Mouse (Mus musculus): ENCODE measurements around the gene Fam171a2. TPM values are rescaled to one million over a fixed set of nuclear protein-coding genes. Genes with fewer than 3 reads are reported as not detected.
"Not testable (repeated sequence)": the region's sequence is repeated elsewhere in the genome, so short reads cannot be mapped to it uniquely, and the experiment has no call there.

The Fam171a2 gene
- total RNA-seq, 2 experiments from 2014 or later = 5.8 to 6.1 TPM

DNA sequence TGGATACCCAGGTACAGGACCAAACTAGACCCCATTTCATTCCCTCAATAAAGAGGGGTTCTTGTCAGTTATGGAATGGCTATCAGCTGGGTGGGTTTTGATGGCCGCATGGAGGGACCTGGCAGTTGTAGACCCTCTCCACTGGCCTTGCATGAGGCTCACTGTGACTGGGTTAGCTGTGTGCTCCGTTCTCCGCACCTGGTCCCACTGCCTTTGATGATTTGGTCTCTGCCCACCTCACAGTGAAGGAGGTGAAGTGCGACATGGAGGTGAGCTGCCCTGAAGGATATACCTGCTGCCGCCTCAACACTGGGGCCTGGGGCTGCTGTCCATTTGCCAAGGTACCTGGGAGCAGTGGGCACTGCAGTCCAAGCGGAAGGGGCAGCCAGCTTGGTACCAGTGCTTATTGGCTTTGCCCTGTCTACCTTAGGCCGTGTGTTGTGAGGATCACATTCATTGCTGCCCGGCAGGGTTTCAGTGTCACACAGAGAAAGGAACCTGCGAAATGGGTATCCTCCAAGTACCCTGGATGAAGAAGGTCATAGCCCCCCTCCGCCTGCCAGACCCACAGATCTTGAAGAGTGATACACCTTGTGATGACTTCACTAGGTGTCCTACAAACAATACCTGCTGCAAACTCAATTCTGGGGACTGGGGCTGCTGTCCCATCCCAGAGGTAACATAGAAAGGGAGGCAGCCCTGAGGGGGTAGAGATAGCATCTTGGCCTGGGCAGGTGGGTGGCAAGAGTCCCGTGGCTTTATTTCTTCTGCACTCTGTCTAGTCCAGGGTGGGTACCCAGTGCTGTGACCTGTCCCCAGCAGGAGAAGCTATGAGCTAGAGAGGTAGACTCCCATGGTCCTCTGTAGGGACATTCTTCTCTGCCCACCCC lies 12.4 kb downstream of the Fam171a2 start:
- DNase-seq = no peak

DNA sequence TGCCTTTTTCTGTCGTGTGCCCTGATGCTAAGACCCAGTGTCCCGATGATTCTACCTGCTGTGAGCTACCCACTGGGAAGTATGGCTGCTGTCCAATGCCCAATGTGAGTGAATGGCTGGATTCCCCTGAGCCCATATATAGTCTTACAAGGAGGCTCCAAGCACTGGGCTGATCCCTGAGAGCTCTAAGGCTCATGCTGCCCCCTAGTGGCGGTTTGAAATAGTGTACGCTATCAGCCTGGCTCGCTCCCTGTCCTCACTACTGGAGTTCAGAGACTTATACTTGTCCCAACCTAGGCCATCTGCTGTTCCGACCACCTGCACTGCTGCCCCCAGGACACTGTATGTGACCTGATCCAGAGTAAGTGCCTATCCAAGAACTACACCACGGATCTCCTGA lies 13.1 kb downstream of the Fam171a2 start:
- DNase-seq = peak; percentile 88 to 92

DNA sequence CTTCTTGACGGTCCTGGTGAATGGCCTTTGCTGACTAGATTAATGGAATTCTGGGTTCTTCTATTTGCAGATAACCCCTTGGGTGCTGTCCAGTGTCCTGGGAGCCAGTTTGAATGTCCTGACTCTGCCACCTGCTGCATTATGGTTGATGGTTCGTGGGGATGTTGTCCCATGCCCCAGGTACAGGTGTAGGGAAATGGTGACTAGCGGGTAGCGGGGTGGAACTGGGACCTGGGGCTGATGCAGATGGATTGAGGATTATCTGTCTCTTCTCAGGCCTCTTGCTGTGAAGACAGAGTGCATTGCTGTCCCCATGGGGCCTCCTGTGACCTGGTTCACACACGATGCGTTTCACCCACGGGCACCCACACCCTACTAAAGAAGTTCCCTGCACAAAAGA lies 13.6 kb downstream of the Fam171a2 start:
- no peak for DNase-seq

DNA sequence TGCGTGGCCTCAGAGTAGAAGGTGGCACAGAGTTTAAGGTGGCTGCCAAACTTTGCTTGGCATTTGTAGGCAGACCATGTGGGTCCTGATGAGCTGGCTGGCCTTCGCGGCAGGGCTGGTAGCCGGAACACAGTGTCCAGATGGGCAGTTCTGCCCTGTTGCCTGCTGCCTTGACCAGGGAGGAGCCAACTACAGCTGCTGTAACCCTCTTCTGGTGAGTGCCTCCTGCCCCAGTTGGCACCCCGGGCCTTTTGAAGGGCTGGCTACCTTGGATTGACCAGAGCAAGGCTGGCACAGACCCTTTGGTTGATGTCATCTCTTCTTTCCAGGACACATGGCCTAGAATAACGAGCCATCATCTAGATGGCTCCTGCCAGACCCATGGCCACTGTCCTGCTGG lies 14.6 kb downstream of the Fam171a2 start:
- peak; percentile 89 for DNase-seq

DNA sequence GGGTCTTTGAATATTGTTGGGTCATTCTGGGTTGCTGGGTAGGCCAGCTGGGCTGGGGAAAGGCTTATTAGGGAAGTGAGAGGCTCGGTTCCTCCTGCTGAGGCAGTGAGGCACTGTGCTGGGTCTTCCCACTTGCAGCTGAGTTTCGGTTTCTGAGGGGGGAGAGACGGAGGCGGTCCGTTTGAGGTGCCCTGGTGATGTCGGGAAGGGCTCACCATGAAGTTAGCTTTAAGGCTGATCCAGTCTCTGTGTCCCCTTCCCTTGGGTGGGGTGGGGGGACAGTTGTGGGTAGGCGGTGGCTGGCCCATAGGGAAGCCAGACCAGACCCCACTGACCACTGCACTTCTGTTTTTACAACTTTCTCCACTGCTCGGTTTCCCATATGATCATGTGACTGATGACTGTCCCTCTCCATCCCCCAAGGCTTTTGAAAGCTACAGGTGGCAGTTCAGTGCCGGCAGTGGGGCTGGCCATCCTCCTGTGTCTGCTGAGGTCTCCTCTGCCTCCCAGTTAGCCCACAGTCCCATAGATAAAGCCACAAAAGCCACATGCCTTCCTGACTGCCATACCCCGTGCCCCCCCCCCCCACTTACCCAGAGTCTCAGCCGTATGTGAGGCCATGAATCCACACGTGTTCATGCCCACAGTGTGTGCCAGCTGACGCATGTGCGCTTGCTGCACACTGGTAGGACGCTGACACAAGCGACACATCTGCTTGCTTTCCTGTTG lies 15.2 kb downstream of the Fam171a2 start:
- DNase-seq = no peak

DNA sequence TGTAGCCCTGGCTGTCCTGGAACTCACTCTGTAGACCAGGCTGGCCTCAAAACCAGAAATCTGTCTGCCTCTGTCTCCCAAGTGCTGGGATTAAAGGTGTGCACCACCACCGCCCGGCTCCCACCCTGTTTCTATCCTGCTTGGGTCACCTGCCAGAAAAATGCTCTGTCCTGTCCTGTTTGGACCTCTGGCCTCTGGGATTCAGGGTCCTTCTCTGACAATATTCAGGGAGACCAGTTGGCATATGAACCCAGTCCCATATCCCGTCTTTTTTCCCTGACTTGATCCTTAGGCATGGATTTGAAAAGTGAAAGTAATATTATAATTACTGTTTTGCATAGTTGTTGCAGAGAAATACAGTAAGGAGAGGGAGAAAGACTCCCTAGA lies 15.8 kb downstream of the Fam171a2 start:
- no peak for DNase-seq

DNA sequence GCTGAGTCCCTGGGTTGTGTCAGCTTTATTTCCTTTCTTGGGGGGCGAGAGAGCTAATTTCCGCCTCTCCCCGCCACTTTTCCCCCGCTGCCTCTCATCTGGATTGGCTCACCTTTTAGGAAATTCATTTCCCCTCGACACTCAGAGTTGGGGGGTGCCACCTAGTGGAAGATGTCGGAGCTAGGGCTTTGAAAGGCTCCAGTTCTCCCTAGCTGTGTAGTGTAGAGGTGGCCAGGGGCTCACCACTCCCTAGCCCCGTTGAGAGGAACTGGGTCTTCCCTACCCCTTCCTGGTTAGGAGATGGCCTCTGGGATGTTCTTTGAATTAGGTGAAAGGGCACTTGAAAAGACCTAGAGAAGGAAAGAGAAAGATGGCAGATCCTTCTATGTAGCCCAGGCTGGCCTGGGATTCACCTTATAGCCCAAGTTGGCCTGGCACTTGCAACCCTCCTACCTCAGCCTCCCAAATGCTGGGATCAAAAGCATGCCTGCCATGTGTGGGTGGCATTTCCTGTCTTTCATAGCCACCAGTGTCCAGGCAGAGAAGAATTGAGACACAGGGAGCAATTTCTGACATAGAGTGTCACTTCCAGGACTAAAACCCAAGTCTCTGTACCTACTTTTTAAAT lies 16.4 kb downstream of the Fam171a2 start:
- peak; percentile 85 to 89 for DNase-seq

DNA sequence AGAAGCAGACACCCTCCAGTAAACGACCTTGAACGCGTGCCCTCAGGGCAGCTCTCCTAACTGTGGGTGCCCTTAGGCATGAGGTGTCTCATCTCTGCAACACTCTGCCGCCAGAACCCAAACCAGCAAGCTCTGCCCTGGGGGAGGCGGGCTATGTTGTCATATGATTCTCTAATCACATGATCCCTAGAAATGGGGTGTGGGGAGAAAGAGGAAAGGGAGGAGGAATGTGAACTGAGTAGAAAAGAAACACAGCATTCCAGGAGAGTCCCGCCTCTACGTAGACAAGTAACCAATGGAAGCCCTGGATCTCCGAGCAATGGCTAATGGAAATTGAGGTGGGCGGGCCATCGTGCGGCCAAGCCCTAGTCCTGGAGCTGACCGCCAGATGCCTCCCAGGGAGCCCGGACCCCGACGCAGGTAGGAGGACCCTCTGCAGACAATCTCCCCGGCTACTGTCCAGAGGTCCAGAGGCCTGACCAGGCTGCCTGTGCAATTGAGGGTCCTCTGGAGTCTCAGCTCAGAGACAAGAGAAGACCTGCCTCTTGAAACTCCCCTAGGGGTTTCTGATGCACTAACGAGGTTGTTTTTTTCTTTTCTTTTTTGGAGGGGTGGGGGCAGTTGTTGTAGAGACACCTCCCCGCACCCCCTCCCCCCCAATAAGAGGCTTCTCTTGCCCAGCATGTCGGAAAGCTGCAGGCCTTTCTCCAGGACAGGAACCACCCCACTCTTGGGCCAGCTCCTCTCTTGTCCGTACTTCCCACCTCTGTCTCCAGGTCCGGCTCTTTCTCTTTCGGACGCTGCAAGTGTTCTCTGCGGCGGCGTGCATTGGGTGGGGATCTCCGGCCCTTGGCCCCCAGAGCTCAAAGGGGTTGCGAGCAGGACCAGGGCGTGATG lies 17.1 kb downstream of the Fam171a2 start, which contains the start of gene Grn:
Gene Grn, plus strand, starts transcription at position 195 of the 897 bp plus-strand sequence.
- DNase-seq = peak; percentile 92

DNA sequence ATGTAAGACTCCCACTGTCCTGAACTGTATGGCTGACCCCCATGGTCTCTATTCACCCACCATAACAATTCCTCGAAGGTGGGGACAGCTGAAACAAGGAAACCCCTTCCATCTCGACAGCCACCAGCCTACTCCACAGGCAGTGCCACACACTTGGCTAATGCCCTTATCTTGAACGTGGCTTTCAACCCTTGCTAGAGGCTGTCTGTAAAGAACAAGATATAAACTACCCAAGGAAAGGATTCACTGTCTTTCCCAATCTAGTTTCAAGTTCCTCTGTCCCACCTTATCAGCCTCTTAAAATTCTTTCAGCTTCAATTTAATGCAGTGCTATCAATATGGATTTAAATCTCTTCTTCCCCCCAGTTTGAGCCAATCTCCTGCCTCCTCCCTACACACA lies 17.9 kb downstream of the Fam171a2 start:
- no peak for DNase-seq

DNA sequence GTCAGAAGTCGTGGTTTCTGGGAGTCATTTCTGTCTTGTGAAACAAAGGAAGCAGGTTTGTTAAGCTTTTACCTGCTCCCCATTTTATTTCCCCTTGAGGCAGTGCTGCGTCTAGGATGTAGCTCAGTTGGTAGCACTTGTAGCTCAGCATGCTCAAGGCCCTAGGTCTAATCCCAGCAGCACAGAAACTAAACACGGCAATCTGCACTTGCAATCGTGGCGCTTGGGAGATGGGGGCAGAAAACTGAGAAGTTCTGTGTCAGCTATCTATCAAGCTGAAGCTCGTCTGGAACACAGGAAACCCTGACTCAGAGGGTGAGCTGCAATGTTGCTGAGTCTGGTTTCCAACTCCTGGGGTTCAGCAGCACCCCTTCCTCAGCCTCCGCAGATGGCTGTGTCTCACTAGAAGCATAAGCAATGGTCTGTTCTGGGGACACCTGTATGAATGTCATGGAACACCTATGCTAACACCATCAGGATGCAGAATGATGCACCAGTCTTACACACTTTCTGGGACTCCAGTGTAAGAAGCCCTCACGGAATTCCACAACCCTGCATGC lies 18.4 kb downstream of the Fam171a2 start:
- no peak for DNase-seq

DNA sequence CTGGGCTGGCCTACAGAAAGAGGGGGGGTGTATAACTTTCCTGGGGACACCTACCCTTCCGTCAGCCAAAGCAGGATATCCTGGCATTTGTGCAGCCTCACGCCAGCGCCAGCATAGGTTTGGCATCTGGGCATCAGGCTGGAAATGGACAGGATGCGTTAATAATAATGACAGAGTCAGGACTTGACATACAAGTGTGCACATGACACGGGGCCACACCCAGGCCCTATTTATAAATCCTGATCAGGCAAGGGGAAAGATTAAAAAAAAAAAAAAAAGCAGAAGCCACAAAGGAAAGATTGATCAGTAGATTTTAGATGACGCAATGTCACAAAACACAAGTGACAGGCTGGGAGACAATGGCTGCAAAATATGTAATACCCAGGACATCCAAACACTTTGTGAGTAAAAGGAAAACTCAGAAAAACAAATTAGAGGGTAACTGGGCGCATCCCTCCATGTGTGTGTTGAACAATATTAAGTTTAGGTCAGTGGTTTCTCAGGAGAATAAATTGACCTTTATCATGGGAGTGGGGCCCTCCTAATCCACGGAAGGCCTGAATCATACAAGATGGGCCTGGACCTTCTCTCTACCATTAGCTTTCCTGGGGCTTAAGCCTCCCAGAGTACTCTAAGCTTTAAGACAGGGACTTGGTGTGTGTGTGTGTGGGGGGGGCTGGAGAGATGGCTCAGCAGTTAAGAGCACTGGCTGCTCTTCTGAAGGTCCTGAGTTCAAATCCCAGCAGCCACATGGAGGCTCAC lies 21.7 kb downstream of the Fam171a2 start:
- DNase-seq = no peak

DNA sequence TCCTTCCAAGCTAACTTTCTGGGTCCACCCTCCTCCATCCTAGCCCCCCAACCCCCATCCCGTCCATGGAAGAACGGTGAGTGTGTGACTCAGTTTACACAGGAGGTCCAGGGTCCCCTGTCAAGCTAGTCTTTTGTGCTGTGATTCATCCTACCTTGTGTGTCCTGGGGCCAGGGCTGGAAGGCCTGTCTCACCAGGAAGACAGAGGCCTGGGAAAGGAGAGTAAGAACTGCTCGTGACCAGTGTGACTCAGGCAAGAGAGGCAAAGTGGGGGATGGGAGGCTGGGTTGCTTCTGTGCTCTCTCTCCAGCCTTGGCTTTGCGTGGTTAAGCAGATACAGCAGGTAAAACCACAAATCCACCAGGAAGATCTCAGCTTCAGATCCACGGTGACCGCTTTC lies 22.8 kb downstream of the Fam171a2 start:
- peak; percentile 62 to 64 for DNase-seq

DNA sequence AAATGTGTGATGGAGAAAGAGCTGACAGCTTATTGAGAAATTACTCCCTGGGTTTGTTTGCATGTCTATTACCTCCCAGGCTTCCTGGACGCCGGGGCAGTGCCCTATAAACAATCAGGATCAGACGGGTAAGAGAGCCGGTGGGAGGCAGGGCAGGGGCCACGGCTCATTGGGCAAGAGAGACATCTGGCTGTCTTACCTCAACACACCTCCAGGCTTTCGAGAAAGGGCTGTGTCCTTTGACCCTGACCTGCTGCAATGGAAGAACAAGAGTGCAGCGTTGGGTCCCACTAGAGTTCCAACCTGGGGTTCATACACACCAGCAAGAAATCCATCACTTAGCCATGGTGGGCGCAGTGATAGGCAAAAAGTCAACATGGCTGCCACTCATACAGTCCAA lies 25.9 kb downstream of the Fam171a2 start:
- no peak for DNase-seq

DNA sequence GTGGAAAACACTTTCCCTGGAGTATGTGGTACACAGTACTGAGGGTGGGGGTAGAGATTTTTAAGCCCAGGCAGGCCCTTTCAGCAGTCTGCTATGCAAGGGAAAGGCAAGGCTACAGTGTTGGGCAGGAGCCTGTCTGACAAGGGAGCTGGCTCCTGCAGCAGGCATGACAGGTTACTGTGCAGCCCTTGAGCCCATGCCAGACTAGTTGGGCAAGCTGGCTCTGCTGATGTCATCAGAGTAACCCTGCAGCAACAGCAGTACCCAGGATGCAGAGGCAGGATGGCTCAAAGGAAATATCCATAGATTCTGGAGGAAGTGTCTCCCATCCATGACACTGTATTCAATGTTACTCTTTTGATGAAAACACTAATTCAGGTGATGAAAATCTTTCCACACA lies 28.6 kb downstream of the Fam171a2 start:
- peak; percentile 81 to 91 for DNase-seq

DNA sequence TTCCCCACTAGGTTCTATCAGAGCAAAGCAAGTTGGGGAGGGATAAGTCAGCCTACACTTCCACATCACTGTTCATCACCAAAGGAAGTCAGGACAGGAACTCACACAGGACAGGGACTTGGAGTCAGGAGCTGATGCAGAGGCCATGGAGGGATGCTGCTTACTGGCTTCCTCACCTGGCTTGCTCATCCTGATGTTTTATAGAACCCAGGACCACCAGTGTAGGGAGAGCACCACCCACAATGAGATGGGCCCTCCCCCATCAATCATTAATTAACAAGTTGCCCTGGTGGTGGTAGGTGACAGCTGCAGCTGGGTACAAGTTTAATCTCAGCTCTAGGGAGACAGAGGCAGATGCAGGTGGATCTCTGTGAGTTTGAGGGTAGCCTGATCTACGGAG lies 30.3 kb downstream of the Fam171a2 start:
- no peak for DNase-seq

DNA sequence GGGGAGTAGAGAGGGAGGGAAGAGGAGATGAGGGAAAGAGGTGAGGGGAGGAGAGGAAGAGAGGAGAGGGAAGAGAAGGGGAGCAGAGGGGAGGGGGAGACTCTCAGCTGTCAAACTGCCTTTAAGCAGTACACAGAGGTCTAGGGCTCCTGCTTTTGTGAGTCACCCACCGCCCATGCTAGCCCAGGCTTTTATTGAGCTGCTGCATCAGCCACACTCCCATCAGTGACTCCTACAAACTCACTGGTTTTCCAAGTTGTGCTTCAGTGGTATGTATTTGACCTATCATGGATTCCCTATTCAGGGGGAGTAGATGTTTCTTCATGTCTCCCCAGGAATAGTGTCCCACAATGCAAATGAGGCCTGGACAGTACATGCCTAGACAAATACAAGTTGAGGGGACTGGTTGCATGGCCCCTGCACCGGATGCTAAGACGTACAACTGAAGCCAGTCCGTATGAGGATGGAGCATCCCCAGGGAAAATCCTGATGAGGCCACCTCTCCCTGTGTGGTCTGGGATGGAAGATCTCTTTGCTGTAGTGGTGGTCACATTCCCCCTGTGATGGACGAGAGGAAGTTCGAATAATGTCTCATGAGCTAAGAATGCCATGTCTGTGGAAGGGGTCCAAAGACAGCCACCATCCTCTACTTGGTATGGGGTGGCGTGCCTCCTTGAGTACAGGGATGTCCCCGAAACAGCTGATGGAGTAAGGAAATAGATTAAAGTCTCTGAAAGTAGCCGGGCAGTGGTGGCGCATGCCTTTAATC lies 32.3 kb downstream of the Fam171a2 start:
- no peak for DNase-seq

DNA sequence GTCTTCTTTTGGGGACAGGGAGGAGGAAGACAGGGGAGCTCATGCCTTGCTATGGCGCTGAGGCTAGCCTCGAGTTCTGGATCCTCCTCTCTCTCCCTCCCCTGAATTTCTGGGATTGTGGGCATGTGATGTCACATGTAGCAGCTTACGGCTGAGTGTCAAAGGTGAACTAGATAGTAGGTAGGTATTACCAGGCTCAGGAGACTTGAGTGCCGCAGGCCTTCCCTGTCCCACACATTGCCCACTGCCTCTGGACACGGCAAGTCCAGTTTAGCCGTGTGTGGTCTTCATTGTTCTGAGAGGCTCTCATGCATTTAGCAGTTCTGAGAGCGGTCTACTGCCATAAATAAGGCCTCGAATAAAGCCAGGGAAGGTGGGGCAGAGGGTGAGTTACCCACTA lies 34.4 kb downstream of the Fam171a2 start:
- no peak for DNase-seq

DNA sequence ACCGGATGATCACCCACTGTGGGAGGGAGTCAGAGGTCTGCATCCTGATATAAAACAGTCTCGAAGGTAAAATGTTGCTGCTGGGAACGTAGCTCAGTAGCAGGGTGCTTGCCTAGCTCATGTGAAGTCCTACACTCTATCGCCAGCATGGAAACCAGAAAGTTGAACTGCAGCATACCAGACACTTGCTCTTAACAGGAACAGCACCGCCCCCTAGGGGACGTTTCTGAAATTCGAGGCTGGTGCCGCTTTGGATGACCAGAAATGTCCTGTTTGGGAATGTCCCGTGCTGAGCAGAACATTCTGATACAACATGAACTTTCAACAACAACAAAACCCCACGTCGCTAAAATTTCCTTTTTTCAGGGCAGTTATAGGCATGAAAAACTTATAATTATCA lies 35.8 kb downstream of the Fam171a2 start:
- DNase-seq = peak; percentile 95 to 96

DNA sequence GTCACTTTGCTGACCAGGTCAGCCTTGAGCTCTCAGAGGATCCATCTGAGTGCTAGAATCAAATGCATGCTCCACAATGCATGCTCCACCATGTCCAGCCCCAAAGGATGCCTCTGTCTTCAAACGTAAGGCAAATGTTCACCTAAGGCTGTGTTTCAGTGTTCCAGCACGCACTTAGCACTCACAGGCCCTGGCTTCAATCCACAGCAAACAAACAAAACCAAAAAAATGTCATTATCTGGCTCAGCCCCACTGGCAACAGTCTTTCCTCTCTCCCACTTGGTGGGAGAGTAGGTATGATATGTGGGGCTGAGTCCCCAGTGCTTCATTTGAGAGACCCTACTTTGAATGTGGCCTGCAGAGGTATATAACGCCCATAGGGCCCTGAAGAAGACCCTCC lies 36.4 kb downstream of the Fam171a2 start:
- no peak for DNase-seq

DNA sequence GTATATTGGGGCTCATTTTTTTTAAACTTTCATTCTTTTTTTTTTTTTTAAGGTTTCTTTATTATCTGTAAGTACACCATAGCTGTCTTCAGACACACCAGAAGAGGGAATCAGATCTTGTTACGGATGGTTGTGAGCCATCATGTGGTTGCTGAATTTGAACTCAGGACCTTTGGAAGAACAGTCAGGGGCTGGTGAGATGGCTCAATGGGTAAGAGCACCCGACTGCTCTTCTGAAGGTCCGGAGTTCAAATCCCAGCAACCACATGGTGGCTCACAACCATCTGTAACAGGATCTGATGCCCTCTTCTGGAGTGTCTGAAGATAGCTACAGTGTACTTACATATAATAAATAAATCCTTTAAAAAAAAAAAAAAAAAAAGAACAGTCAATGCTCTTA lies 37.1 kb downstream of the Fam171a2 start:
- DNase-seq = not testable (repeated sequence)
